Mouse (Mus musculus) liver, embryonic 15.5 days (tissue): ENCODE data around the gene Fbxo34. TPM values are rescaled to one million over a fixed set of nuclear protein-coding genes. Genes with fewer than 3 reads are reported as not detected.

Source experiments
- ATAC-seq: fragments of 200-750 bp; cut with Nextera tagmentation; 2 replicates; pipeline ENCODE4 v1.8.0; 2017; ENCODE audit warnings: moderate number of reproducible peaks, mild to moderate bottlenecking, moderate library complexity; ENCODE audit not compliant: insufficient read depth
- H3K27ac ChIP-seq: fragments of 300-500 bp; sonication (generic); replicated peaks from 2 replicates; pipeline ENCODE4 v1.5.1; 2015; ENCODE audit warnings: mild to moderate bottlenecking, inconsistent platforms
- H3K27me3 ChIP-seq: fragments of 300-500 bp; sonication (generic); 2 replicates; pipeline ENCODE4 v1.6.1; 2015; ENCODE audit warnings: mild to moderate bottlenecking, inconsistent platforms
- H3K36me3 ChIP-seq: fragments of 300-500 bp; sonication (generic); replicated peaks from 2 replicates; pipeline ENCODE4 v1.6.1; 2015; ENCODE audit warnings: moderate library complexity, mild to moderate bottlenecking, inconsistent platforms
- H3K4me1 ChIP-seq: fragments of 300-500 bp; sonication (generic); replicated peaks from 2 replicates; pipeline ENCODE4 v1.6.1; 2015; ENCODE audit warnings: inconsistent platforms
- H3K4me2 ChIP-seq: fragments of 300-500 bp; sonication (generic); 2 replicates; pipeline ENCODE4 v1.6.1; 2015; ENCODE audit warnings: moderate library complexity, mild to moderate bottlenecking, inconsistent platforms
- H3K4me3 ChIP-seq: fragments of 300-500 bp; sonication (generic); replicated peaks from 2 replicates; pipeline ENCODE4 v1.5.1; 2015; ENCODE audit warnings: mild to moderate bottlenecking, inconsistent platforms
- H3K9ac ChIP-seq: fragments of 300-500 bp; sonication (generic); 2 replicates; pipeline ENCODE4 v1.6.1; 2015; ENCODE audit warnings: moderate library complexity, mild to moderate bottlenecking, inconsistent platforms
- H3K9me3 ChIP-seq: fragments of 300-500 bp; sonication (generic); replicated peaks from 2 replicates; pipeline ENCODE4 v1.6.1; 2016; ENCODE audit warnings: inconsistent platforms
- WGBS: fragments of 180-500 bp; shearing (Covaris S2); methylation state at CpG from one replicate; pipeline ENCODE4 v1.1.7; 2015; ENCODE audit warnings: mixed read lengths; ENCODE audit not compliant: insufficient replicate concordance; 5-methylcytosine and 5-hydroxymethylcytosine counted together
- polyA plus RNA-seq: library from polyadenylated mRNA; unstranded; fragments of >200 nt; fragmentation: Nextera tagmentation; extraction: Ambion mirVana; gene quantifications from 2 replicates; pipeline ENCODE4 v1.2.1, GENCODE M21; 2015

The Fbxo34 gene
- polyA plus RNA-seq, 1 experiment from 2014 or later, result 40.4 TPM

DNA sequence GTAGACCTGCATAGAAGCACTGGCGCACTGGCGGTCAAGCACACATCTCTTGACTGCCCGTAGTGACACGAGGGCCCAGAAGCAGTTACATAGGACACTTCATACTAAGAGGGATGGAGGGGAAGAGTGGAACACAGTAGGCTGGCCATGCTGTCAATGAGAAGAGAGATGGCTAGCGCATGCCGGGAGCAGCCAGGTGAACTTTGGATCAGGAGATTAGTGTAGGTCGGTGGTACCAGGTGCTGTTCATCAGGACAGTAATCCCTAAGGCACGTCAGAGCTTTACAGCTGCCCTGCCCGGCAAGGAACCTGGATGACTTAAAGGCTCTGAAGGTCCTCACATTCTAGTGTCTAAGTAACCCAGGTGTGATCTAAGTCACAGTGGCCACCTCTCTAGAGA is 23.7 kb downstream of the Fbxo34 start:
- 70% methylated on average over 9 of the region's 9 CpGs for WGBS
- peak overlapping the region; percentile 99 for H3K27ac ChIP-seq
- peaks cover 19% of the 10 kb centered on the region for H3K36me3 ChIP-seq
- H3K4me2 ChIP-seq, result peak overlapping the region; percentile 73
- H3K4me3 ChIP-seq, result peak overlapping the region; percentile 100
- H3K4me1 ChIP-seq, result peaks cover 47% of the 10 kb centered on the region
- H3K9ac ChIP-seq, result peak overlapping the region; percentile 100
- H3K27me3 ChIP-seq, result no peaks in the 10 kb centered on the region
- no peaks in the 10 kb centered on the region for H3K9me3 ChIP-seq
- ATAC-seq, result no peak

DNA sequence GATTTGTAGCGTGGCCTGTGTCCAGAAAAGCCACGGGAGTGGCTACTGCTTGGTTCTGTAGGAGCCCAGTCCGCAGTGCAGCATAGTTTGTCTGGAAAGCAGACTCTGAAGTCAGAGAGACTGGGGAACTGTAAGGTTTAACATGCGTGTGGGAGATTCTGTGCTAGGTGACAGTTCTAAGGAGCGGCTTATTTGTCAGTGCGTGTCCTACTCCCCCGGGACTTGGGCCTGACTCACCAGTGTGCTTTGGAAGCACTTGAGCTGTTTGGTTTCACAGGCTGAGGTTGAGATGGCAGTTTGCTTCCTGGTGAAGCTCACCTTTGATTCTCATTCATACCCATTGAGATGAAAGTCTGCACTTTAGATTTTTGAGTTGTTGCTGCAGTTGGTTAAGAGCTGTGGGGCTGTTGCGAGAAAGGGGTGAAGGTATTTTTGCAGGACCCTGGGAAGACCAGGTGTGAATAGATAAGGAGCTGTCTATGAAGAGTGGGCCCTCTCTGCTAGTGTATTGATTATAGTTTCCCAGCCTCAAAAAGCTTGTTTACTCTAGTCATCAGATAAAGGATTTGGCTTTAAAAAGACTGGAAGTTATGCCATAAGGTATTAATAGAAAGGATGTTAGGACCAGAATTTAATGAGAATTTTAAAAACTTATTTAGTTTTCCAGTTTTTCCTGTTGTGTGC is 24.5 kb downstream of the Fbxo34 start:
- H3K4me3 ChIP-seq, result peak overlapping the region; percentile 100
- peak overlapping the region; percentile 73 for H3K4me2 ChIP-seq
- 71% methylated on average over 8 of the region's 8 CpGs for WGBS
- ATAC-seq, result no peak
- H3K9ac ChIP-seq, result peak overlapping the region; percentile 100
- no peaks in the 10 kb centered on the region for H3K27me3 ChIP-seq
- peaks cover 19% of the 10 kb centered on the region for H3K36me3 ChIP-seq
- no peaks in the 10 kb centered on the region for H3K9me3 ChIP-seq
- H3K27ac ChIP-seq, result peak overlapping the region; percentile 99
- peaks cover 50% of the 10 kb centered on the region for H3K4me1 ChIP-seq

DNA sequence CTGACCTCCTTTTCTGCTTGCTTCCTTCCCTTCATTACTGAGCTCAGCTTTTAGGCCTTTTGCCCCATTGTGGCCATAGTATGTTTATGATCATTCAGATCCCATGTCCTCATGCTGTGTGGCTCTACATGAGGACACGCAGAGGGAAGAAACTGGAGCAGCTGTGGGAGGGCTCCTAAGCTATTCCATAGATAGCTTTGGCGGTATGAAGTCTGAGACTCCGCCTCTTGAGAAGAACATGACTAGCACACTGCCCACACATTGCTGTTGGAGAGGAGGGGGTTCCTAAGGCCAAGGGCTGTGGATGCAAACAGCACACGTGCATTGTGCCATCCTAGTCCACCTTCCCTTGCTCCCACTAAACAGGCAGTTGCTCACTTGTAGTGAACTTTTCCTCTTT is 26.0 kb downstream of the Fbxo34 start:
- no peak overlapping the region for H3K9ac ChIP-seq
- no peak overlapping the region for H3K4me2 ChIP-seq
- H3K4me1 ChIP-seq, result peaks cover 50% of the 10 kb centered on the region
- ATAC-seq, result no peak
- H3K36me3 ChIP-seq, result peaks cover 19% of the 10 kb centered on the region
- H3K9me3 ChIP-seq, result no peaks in the 10 kb centered on the region
- H3K27ac ChIP-seq, result no peak overlapping the region
- 82% methylated on average over 4 of the region's 4 CpGs for WGBS
- H3K4me3 ChIP-seq, result no peak overlapping the region
- no peaks in the 10 kb centered on the region for H3K27me3 ChIP-seq

DNA sequence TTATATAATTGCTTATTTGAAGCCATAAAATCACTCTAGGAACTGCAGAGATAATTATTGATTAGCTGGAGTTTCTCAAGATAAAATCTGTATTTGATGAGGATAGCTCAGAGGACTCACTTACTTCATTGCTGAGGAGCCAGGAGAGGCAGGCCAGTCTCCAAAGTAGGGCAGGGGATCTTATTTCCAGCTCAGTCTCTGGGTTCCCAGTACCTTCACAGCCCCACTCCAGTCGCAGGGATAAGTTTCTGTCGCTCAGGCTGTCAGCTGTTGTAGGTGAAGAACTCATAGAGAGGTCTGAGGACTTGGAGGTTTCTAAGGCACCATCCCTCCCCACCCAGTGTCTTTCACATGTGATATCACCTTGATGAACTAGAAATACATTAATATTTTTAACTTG is 27.5 kb downstream of the Fbxo34 start:
- 89% methylated on average over 2 of the region's 2 CpGs for WGBS
- no peaks in the 10 kb centered on the region for H3K9me3 ChIP-seq
- H3K4me1 ChIP-seq, result peaks cover 52% of the 10 kb centered on the region
- no peak overlapping the region for H3K9ac ChIP-seq
- H3K36me3 ChIP-seq, result peaks cover 19% of the 10 kb centered on the region
- H3K27me3 ChIP-seq, result no peaks in the 10 kb centered on the region
- no peak overlapping the region for H3K27ac ChIP-seq
- H3K4me2 ChIP-seq, result no peak overlapping the region
- H3K4me3 ChIP-seq, result no peak overlapping the region
- no peak for ATAC-seq

DNA sequence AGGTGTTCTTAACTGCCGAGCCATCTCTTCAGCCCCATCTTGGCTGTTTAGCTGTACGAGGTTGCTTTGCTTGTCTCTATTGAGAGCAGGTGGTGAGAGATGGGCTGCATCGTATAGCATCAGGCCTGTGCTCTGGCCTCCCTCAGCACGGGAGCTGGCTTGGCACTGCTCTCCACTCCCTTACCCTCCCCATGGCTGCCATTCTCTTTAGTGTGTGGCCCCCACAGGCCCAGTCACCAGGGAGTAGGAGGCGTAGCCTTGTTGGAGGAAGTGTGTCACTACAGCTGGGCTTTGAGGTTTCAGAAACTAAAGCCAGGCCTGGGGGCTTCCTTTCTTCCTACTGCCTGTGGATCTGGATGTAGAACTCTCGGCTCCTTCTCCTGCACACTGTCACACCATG is 32.0 kb downstream of the Fbxo34 start:
- Histone ChIP-seq H3K27ac (no peak overlapping the region), H3K4me3 (no peak overlapping the region), H3K36me3 (0 out of 2 replicates have a peak, but pooled peaks cover 9% of the 10 kb centered on the region), H3K4me1 (peaks cover 43% of the 10 kb centered on the region), H3K4me2 (no peak overlapping the region), H3K9me3 (no peaks in the 10 kb centered on the region), H3K9ac (no peak overlapping the region), H3K27me3 (no peaks in the 10 kb centered on the region)
- WGBS, result 76% methylated on average over 6 of the region's 6 CpGs
- no peak for ATAC-seq

DNA sequence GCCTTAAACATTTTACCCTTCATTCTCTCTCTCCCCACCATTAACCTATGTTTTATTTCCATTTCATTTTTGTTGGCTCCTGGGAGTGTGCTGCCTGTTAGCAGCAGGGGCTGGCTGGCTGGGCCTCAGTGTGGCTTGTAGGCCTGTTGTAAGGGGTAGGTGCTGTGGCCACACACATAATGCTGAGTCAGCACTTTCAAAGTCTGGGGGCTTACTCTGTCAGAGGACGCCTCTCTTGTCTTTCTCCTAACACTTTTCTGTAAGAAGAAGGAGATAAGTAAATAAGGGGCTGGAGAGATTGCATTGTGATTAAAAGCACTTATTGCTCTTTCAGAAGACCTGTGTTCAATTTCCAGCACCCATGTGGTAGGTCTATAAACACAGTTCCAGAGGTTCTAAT is 32.9 kb downstream of the Fbxo34 start:
- Histone ChIP-seq H3K27me3 (no peaks in the 10 kb centered on the region), H3K27ac (no peak overlapping the region), H3K4me3 (no peak overlapping the region), H3K4me1 (peaks cover 41% of the 10 kb centered on the region), H3K36me3 (0 out of 2 replicates have a peak, but pooled peaks cover 9% of the 10 kb centered on the region), H3K4me2 (no peak overlapping the region), H3K9me3 (no peaks in the 10 kb centered on the region), H3K9ac (no peak overlapping the region)
- ATAC-seq, result no peak
- 14% methylated on average over 1 of the region's 1 CpGs for WGBS

DNA sequence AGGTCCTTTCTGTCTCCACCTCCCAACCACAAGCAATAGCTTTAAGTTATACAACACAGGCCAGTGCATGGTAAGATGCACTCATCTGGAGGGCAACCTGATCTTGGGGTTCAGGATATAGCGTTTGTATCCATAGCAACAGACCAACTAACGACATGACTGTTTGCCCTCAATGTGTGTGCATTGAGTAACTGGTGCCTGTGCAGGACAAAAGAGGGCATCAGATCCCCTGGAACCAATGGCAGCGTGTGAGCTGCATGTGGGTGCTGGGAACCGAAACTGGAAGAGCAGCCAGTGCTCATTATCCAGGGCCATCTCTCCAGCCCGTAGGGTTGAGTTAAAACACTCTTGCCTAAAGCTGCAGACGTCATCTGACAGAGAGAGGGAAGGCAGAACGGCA is 38.5 kb downstream of the Fbxo34 start:
- ATAC-seq, result no peak
- H3K9ac ChIP-seq, result no peak overlapping the region
- no peak overlapping the region for H3K4me3 ChIP-seq
- no peaks in the 10 kb centered on the region for H3K27me3 ChIP-seq
- H3K27ac ChIP-seq, result 0 out of 2 replicates have a peak overlapping the region, but pooled peaks have one; percentile 22
- 66% methylated on average over 7 of the region's 7 CpGs for WGBS
- H3K36me3 ChIP-seq, result peaks cover 21% of the 10 kb centered on the region
- no peak overlapping the region; the same call in 1 of the 2 replicates for H3K4me2 ChIP-seq
- no peaks in the 10 kb centered on the region for H3K9me3 ChIP-seq
- H3K4me1 ChIP-seq, result peaks cover 54% of the 10 kb centered on the region

DNA sequence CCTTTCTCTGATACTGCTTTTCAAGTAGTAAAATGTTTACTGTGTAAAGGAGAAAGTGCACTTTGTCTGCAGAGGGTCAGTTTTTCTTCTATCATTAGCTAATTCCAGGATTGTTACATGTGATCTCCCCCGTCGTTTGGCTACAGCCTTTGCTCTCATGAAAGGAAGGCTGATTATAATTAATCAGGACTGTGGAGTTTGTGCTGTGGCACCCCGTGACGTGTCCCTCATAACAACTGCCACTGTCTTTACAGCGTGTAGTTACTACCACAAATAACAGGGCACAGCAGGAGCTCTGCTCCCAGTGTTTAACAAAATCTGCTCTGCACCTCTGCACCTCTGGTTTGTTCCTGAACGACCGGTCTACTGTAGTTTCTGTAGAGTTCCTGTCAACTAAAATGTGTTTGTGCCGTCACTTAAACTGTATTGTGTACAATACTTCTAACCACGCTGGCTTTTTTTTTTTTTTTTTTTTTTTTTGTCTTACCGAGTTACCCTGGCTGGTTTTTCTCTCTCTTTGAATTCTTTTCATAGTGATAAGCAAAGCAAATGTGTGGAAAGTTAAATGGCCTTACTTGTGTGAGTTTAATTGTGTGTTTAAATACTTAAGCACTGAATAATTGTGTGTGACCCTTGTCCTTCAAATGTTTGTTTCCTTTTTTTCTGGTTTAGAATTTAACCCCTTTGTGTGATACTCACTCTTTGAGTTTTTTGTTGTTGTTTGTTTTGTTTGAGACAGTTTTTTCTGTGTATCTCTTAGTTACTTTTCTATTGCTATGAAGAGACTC is 39.3 kb downstream of the Fbxo34 start:
- no peak overlapping the region for H3K4me3 ChIP-seq
- no peak for ATAC-seq
- peaks cover 49% of the 10 kb centered on the region for H3K4me1 ChIP-seq
- H3K27me3 ChIP-seq, result no peaks in the 10 kb centered on the region
- H3K36me3 ChIP-seq, result peaks cover 26% of the 10 kb centered on the region
- WGBS, result 55% methylated on average over 10 of the region's 10 CpGs
- 0 out of 2 replicates have a peak overlapping the region, but pooled peaks have one; percentile 22 for H3K27ac ChIP-seq
- no peak overlapping the region for H3K9ac ChIP-seq
- 0 out of 2 replicates have a peak overlapping the region, but pooled peaks have one; percentile 10 for H3K4me2 ChIP-seq
- H3K9me3 ChIP-seq, result no peaks in the 10 kb centered on the region

DNA sequence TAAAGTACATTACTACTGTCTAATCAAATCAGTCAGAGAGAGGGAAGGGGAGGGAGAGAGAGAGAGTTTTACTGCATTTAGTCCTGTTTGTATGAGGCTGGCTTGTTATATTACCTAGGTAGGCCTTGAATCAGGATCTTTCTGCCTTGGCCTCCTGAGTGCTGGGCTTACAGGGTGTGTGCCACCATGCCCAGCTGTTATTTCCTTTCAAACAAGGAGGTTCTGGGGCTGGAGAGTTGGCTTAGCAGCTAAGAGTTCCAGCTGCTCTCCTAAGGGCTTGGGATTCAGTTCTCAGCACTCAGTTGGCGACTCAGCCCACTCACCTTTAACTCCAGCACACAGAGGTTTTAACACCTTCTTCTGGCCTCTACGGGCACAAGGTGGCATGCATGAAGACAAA is 40.5 kb downstream of the Fbxo34 start:
- 76% methylated on average over 2 of the region's 2 CpGs for WGBS

DNA sequence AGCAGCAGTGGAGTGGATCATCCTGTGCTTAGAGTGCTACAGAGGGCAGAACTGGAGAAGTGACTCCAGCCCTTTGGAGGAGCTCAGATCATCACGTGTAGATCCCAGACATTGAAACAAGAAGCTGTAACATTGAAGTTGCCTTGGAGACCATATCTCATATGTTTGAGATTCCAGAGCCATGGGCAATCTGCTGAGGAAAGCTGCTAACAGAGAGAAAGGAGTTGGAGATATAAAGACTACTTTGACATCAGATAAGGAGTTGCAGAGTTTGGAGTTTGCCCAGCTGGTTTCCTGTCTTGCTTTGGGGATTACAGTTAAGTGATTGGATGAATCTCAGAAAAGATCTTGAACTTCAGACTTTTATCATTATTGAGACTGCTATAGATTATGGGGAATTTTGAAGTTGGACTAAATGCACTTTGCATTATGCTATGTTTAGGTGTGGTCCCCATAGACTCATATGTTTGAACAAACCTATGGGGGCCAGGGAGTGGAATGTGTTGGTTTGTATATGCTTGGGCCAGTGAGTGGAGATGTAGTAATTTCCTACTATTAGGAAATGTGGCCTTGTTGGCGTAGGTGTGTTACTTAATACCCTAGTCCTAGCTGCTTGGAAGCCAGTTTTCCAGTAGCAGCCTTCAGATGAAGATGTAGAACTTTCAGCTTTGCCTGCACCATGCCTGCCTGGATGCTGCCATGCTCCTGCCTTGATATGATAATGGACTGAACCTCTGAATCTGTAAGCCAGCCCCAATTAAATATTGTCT is 43.6 kb downstream of the Fbxo34 start:
- H3K9ac ChIP-seq, result no peak overlapping the region
- 77% methylated on average over 2 of the region's 2 CpGs for WGBS
- no peak overlapping the region for H3K4me2 ChIP-seq
- peaks cover 19% of the 10 kb centered on the region for H3K36me3 ChIP-seq
- no peak overlapping the region for H3K4me3 ChIP-seq
- peaks cover 56% of the 10 kb centered on the region for H3K4me1 ChIP-seq
- no peak overlapping the region for H3K27ac ChIP-seq
- H3K27me3 ChIP-seq, result no peaks in the 10 kb centered on the region
- ATAC-seq, result no peak
- no peaks in the 10 kb centered on the region for H3K9me3 ChIP-seq

More for the DNA sequence above, 40.5 kb downstream of the Fbxo34 start:
- peaks cover 49% of the 10 kb centered on the region for H3K4me1 ChIP-seq
- H3K36me3 ChIP-seq, result peaks cover 21% of the 10 kb centered on the region
- H3K4me3 ChIP-seq, result no peak overlapping the region
- 0 out of 2 replicates have a peak overlapping the region, but pooled peaks have one; percentile 10 for H3K9ac ChIP-seq
- no peak for ATAC-seq
- H3K4me2 ChIP-seq, result no peak overlapping the region
- no peaks in the 10 kb centered on the region for H3K27me3 ChIP-seq
- H3K27ac ChIP-seq, result no peak overlapping the region
- no peaks in the 10 kb centered on the region for H3K9me3 ChIP-seq

DNA sequence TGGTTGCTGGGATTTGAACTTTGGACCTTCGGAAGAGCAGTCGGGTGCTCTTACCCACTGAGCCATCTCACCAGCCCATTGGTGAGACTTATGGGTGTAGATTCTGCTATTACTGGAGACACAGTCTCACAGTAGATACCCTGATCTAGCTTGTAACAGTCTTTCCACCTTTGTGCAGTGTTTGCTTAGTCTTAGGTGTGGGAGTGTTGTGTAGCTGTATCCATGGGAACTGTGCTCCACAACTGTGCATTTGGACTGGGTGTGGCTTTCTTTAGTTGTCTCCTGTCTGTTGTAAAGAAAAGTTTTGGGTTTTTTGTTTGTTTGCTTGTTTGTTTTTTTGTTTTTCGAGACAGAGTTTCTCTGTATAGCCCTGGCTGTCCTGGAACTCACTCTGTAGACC is 45.7 kb downstream of the Fbxo34 start:
- ATAC-seq, result peak; percentile 35; the same call in 1 of the 2 replicates
- Histone ChIP-seq H3K27ac (no peak overlapping the region), H3K4me3 (no peak overlapping the region), H3K9me3 (no peaks in the 10 kb centered on the region), H3K27me3 (no peaks in the 10 kb centered on the region), H3K9ac (no peak overlapping the region), H3K36me3 (peaks cover 23% of the 10 kb centered on the region), H3K4me2 (no peak overlapping the region), H3K4me1 (peaks cover 38% of the 10 kb centered on the region)
- 85% methylated on average over 3 of the region's 3 CpGs for WGBS
